Mouse (Mus musculus) heart, postnatal 0 days (tissue): ENCODE measurements at regions not wholly inside any gene's neighbourhood (a gene's known extent, or its start where the extent isn't known, plus 50 kb on each side); places are given as distances from the start of the nearest gene placed in this dataset.
A peak's percentile ranks its signal among the peaks of the same experiment; 100 is the strongest.

Source experiments
- ATAC-seq: fragments of 200-750 bp; cut with Nextera tagmentation; 2 replicates; pipeline ENCODE4 v1.8.0; 2017; ENCODE audit warnings: low read depth, moderate number of reproducible peaks, moderate library complexity; ENCODE audit not compliant: insufficient read depth
- DNase-seq: peaks from one replicate; pipeline ENCODE4 v3.0.0-alpha.2; 2016; ENCODE audit warnings: low spot score
- H3K27ac ChIP-seq: fragments of 300-500 bp; sonication (generic); 2 replicates; pipeline ENCODE4 v1.5.1; 2014; ENCODE audit warnings: low read depth, mild to moderate bottlenecking
- H3K27me3 ChIP-seq: fragments of 300-500 bp; sonication (generic); 2 replicates; pipeline ENCODE4 v1.6.1; 2014; ENCODE audit warnings: low read length, mixed read lengths; ENCODE audit not compliant: control insufficient read depth, insufficient read depth
- H3K36me3 ChIP-seq: fragments of 300-500 bp; sonication (generic); replicated peaks from 2 replicates; pipeline ENCODE4 v1.6.1; 2014; ENCODE audit warnings: low read length, mixed read lengths; ENCODE audit not compliant: control insufficient read depth, insufficient read depth
- H3K4me1 ChIP-seq: fragments of 300-500 bp; sonication (generic); 2 replicates; pipeline ENCODE4 v1.6.1; 2014; ENCODE audit warnings: antibody characterized with exemption; ENCODE audit not compliant: control insufficient read depth, insufficient read depth
- H3K4me2 ChIP-seq: fragments of 300-500 bp; sonication (generic); 2 replicates; pipeline ENCODE4 v1.6.1; 2014; ENCODE audit warnings: low read depth, mild to moderate bottlenecking, low read length, moderate library complexity
- H3K4me3 ChIP-seq: fragments of 300-500 bp; sonication (generic); 2 replicates; pipeline ENCODE4 v1.5.1; 2014; ENCODE audit warnings: low read depth, low read length
- H3K9ac ChIP-seq: fragments of 300-500 bp; sonication (generic); replicated peaks from 2 replicates; pipeline ENCODE4 v1.6.1; 2014; ENCODE audit warnings: low read depth, low read length, mixed read lengths
- H3K9me3 ChIP-seq: fragments of 300-500 bp; sonication (generic); replicated peaks from 2 replicates; pipeline ENCODE4 v1.6.1; 2016; ENCODE audit warnings: low read length; ENCODE audit not compliant: control insufficient read depth
- CTCF ChIP-seq: IDR thresholded peaks from 2 replicates; pipeline ENCODE4 v1.5.1; 2016; ENCODE audit warnings: antibody characterized with exemption, control low read depth, low read depth
- EP300 ChIP-seq: IDR thresholded peaks from 2 replicates; pipeline ENCODE4 v1.6.1; 2016; ENCODE audit warnings: antibody characterized with exemption, low read depth
- WGBS: fragments of 180-500 bp; shearing (Covaris S2); extraction: QIAGEN DNeasy Blood & Tissue Kit; methylation state at CpG from one replicate; pipeline ENCODE4 v1.1.7; 2014; 5-methylcytosine and 5-hydroxymethylcytosine counted together

DNA sequence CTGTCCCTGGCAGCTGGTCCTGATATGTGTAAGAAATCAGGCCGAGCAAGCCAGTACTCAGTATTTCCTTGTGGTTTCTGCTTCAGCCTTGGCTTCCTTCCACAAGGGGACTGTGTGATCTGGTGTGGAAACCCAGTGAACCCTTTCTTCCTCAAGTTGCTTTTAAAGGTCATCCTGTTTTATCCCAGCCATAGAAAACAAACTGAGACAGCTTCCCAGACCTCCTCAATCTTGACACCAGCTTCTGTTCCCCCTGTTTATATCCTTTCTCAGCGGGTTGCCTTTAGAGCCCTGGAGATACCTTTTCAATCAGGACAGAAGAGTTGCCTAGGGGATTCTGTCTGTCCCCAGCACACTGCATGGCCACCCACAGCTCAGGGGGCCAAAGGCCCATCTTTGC is 155.2 kb upstream of the Zfp507 start:
- no peaks in the 10 kb centered on the region for H3K4me1 ChIP-seq
- WGBS, result 17% methylated on average over 2 of the region's 2 CpGs

DNA sequence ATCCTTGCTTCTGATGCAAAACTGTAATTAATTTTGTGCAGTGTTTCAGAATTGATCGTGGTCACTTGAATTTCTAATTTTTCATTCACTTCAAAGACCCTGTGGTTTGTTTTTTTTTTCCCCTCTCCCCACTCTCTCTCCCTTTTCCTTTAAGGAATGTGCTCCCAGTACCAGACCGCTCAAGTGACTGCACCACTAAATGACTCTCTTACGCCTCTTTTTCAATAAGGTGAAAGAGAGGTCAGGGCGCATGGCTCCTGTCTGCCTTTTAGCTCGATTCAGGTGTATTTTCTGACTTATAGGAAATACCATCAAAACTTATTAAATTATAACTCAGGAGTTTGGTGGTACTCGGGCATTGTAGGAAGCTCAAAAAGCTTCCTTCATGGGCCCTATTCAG is 146.0 kb upstream of the Zfp507 start:
- peak overlapping the region; percentile 40; the same call in 1 of the 2 replicates for H3K4me2 ChIP-seq
- no peaks in the 10 kb centered on the region for H3K4me1 ChIP-seq
- H3K9me3 ChIP-seq, result no peaks in the 10 kb centered on the region
- H3K4me3 ChIP-seq, result 0 out of 2 replicates have a peak overlapping the region, but pooled peaks have one; percentile 7
- no peak overlapping the region for H3K9ac ChIP-seq
- no peaks in the 10 kb centered on the region for H3K36me3 ChIP-seq
- ATAC-seq (no peak), DNase-seq (no peak)
- H3K27me3 ChIP-seq, result no peaks in the 10 kb centered on the region
- WGBS, result 25% methylated on average over 6 of the region's 6 CpGs
- H3K27ac ChIP-seq, result no peak overlapping the region
- no peak for TF ChIP-seq EP300
- TF ChIP-seq CTCF, result no peak

More for the DNA sequence above, 155.2 kb upstream of the Zfp507 start:
- Histone ChIP-seq H3K4me2 (no peak overlapping the region), H3K9me3 (no peaks in the 10 kb centered on the region), H3K9ac (no peak overlapping the region), H3K36me3 (no peaks in the 10 kb centered on the region), H3K27me3 (no peaks in the 10 kb centered on the region), H3K4me3 (no peak overlapping the region), H3K27ac (no peak overlapping the region)
- no peak for ATAC-seq
- TF ChIP-seq EP300 (no peak), CTCF (no peak)
- no peak for DNase-seq

DNA sequence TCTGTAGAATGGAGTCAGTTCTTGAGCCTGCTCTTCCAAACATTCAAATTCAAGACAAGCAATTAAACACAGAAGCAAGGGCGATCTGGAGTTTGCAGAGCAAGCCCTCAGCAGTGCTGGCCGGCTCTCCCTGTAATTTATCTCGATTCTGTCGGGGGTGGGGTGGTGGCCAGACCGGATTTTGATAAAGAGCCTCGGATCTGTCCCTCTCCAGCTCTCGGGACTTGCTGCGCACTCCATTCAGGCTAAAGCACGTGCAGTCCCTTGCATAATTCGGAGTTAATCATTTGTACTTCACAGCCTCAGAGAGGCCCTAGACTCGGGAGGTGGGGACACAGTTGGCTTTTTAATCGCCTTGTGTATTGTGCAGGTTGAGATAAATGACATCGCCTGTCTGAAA is 145.6 kb upstream of the Zfp507 start:
- Histone ChIP-seq H3K27ac (no peak overlapping the region), H3K9ac (no peak overlapping the region), H3K4me1 (no peaks in the 10 kb centered on the region), H3K4me3 (0 out of 2 replicates have a peak overlapping the region, but pooled peaks have one; percentile 7), H3K4me2 (peak overlapping the region; percentile 40), H3K27me3 (no peaks in the 10 kb centered on the region), H3K36me3 (no peaks in the 10 kb centered on the region), H3K9me3 (no peaks in the 10 kb centered on the region)
- ATAC-seq (no peak), DNase-seq (no peak)
- 2% methylated on average over 13 of the region's 13 CpGs for WGBS
- TF ChIP-seq CTCF, result no peak
- TF ChIP-seq EP300, result no peak

DNA sequence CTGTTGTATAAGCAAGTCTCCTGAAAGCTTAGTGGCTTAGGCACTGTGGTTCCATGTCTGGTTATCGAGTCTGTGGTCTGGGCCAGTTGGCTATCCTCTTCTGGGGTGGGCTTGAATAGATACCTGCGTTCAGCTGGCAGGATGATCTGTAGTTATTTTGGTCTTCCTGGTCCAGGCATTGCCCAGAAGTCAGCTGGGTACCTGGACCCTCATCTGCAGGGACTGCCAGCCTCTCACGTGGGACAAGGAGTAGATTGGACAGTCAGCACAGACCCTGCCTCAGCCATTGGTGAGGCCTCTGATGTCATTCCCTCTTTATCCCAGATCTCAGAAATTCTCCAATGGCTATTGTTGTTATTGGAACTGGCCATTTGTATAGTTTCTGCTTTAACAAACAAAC is 138.3 kb upstream of the Zfp507 start:
- Histone ChIP-seq H3K9me3 (no peaks in the 10 kb centered on the region), H3K9ac (no peak overlapping the region), H3K4me2 (no peak overlapping the region), H3K4me3 (no peak overlapping the region), H3K36me3 (no peaks in the 10 kb centered on the region), H3K27me3 (no peaks in the 10 kb centered on the region), H3K4me1 (no peaks in the 10 kb centered on the region), H3K27ac (no peak overlapping the region)
- 71% methylated on average over 3 of the region's 3 CpGs for WGBS
- TF ChIP-seq CTCF (no peak), EP300 (no peak)
- DNase-seq, result no peak
- ATAC-seq, result no peak

DNA sequence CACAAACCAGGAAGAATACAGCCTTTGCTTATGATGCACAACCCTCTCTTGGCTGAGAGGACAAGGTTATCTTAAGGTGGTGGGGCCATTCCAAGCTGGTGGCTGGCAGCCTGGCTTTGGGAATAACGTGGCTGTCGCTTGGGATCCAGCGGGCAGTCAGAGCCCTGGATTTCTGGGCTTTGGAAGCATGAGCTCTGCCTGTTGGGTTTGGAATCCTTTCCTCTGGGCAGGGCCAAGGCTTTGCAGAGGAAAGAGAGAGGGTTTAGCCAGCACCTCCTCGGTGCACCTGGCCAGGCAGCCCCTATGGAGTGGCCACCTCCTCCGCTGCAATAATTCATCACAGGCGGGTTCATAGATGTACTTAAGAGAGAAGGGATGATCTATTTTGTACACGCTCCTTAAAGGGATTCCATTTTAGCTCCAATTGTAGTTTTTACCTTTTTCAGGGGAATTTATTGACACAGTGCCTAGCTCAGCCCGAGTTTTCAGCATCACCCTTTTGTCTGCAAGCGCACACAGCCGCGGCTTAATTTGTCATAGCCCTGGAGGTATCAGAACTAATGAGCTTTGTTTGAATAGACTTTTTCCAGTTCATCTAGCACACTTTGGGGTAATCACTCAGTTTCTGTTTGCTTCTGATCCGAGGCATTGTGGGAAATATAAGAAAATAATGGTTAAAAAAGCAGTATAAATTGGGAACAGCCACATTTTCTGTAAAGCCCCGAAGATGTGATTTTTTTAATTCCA is 135.5 kb upstream of the Zfp507 start:
- Histone ChIP-seq H3K9me3 (no peaks in the 10 kb centered on the region), H3K9ac (no peak overlapping the region), H3K27ac (no peak overlapping the region), H3K4me2 (no peak overlapping the region), H3K4me3 (no peak overlapping the region), H3K36me3 (no peaks in the 10 kb centered on the region), H3K4me1 (no peaks in the 10 kb centered on the region), H3K27me3 (no peaks in the 10 kb centered on the region)
- no peak for TF ChIP-seq CTCF
- no peak for TF ChIP-seq EP300
- ATAC-seq (no peak), DNase-seq (no peak)
- WGBS, result 74% methylated on average over 13 of the region's 13 CpGs

DNA sequence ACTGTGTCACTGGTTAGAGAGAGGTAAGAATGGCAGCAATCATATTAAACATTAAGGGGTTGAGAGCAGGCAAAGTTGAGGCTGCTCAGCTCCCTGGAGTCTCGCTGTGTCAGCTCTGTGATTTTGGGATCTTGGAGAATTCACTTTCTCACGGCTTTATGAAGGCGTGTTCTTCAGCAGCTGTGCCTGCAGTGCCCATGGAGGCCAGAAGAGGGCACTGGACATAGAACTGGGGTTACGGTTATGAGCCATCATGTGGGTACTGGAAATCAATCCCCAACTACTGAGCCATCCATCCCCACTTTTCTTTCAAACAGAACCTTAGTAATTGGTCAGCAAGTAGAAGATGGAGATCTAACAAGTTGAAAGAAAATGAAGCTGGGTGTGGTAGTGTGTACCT is 123.9 kb upstream of the Zfp507 start:
- no peaks in the 10 kb centered on the region for H3K36me3 ChIP-seq
- H3K4me2 ChIP-seq, result no peak overlapping the region
- peaks cover 3% of the 10 kb centered on the region; the same call in 1 of the 2 replicates for H3K9me3 ChIP-seq
- no peak overlapping the region for H3K27ac ChIP-seq
- WGBS, result 82% methylated on average over 4 of the region's 4 CpGs
- H3K9ac ChIP-seq, result no peak overlapping the region
- H3K4me1 ChIP-seq, result no peaks in the 10 kb centered on the region
- ATAC-seq (no peak), DNase-seq (no peak)
- TF ChIP-seq EP300 (no peak), CTCF (no peak)
- no peak overlapping the region for H3K4me3 ChIP-seq
- H3K27me3 ChIP-seq, result peaks cover 12% of the 10 kb centered on the region; the same call in 1 of the 2 replicates
